Mouse (Mus musculus) heart, adult 11 months (tissue): ENCODE data around the gene Mrpl40.

Experiments used
- DNase-seq: peaks from one replicate; pipeline ENCODE4 v3.0.0; 2022

Gene Mrpl40

GRCm38 (mm10) chr16:18822925-18823324 is 53.7 kb downstream of the Mrpl40 start:
- no peak for DNase-seq

- DNase-seq, result no peak
Observed at GRCm38 (mm10) chr16:18822356-18822755, 54.3 kb downstream of the Mrpl40 start.
